Mouse (Mus musculus) effector memory CD4-positive, alpha-beta T cell, adult 7 months (primary cell): Measurements from ENCODE around the gene Olfr1141. TPM values are rescaled to one million over a fixed set of nuclear protein-coding genes. Genes with fewer than 3 reads are reported as not detected.

Experiments
- polyA plus RNA-seq: library from polyadenylated mRNA; unstranded; fragments of 100-300 nt; shearing (Covaris generic); gene quantifications from one replicate; pipeline ENCODE4 v1.2.1, GENCODE M21; 2017

The Olfr1141 gene
- not detected for polyA plus RNA-seq

GRCm38 (mm10) chr2:87753891-87754290, at the start of gene Olfr1141:
Gene Olfr1141, minus strand, starts transcription at chr2:87753991.

DNA sequence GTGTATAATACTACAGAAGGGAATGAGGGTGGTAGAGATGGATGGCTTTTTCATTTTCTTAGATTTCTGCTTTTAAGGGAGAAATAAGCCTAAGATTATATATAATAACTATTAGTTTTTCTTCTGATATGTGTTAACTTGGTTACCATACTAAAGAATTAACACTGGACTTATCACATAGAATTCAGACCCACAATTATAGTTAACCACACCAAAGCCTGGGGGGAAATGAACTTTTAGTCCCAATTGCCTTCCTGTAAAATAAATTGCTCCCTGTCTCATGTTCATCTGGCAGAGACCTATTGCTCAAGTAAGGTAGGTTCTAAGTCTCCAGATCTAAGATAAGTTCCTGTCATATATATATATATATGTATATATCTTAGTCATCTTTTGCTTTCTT, 46.5 kb upstream of the Olfr1141 start, which contains the start of gene Olfr1143:
Gene Olfr1143, plus strand, starts transcription at position 301 of the 400 bp plus-strand sequence.

GRCm38 (mm10) chr2:87779183-87779582, 25.4 kb upstream of the Olfr1141 start, which contains the start of gene Olfr152:
Gene Olfr152, plus strand, starts transcription at chr2:87779483.

DNA sequence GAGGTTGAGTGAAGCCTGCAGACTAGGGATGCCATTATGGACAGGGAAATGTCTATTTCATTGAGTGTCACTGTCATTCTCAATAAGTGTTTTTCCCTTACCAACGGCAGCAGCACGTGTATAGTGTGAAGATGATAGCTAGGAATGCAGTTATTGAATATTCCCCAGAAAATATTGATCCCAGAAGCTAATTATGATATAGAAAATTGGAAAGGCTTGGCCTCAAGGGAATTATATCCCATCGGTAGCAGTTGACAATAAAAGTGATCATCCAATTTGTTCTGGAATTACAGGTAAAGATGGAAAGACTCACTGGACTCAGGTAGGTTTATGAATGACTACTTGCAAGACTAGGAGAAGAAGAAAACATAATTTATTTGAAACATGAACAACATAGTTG, 10.3 kb downstream of the Olfr1141 start, which contains the start of gene Olfr1140:
Gene Olfr1140, plus strand, starts transcription at position 301 of the 400 bp plus-strand sequence.

GRCm38 (mm10) chr2:87739878-87740277, 13.9 kb downstream of the Olfr1141 start, which contains the start of gene Olfr1138:
Gene Olfr1138, minus strand, starts transcription at chr2:87739978.

GRCm38 (mm10) chr2:87713079-87713478, 40.7 kb downstream of the Olfr1141 start, which contains the start of gene Olfr1137:
Gene Olfr1137, minus strand, starts transcription at chr2:87713179.

Other genes with a start within 250 kb of the Olfr1141 start
- gene Pramel6, start 247.4 kb downstream of the Olfr1141 start, polyA plus RNA-seq = not detected
- gene Olfr153, start 222.2 kb downstream of the Olfr1141 start, polyA plus RNA-seq = not detected
- 0.41 TPM for gene Olfr1128, start 208.4 kb downstream of the Olfr1141 start, polyA plus RNA-seq
- not detected for gene Olfr1129, start 180.1 kb downstream of the Olfr1141 start, polyA plus RNA-seq
- not detected for gene Olfr1130, start 147.8 kb downstream of the Olfr1141 start, polyA plus RNA-seq
- not detected for gene Olfr1131, start 126.9 kb downstream of the Olfr1141 start, polyA plus RNA-seq
- not detected for gene Olfr1132, start 116.5 kb downstream of the Olfr1141 start, polyA plus RNA-seq
- gene Olfr1133, start 106.6 kb downstream of the Olfr1141 start, polyA plus RNA-seq = not detected
- gene Olfr1134, start 95.5 kb downstream of the Olfr1141 start, polyA plus RNA-seq = not detected
- not detected for gene Olfr1135, start 80.3 kb downstream of the Olfr1141 start, polyA plus RNA-seq
- not detected for gene Olfr1136, start 60.0 kb downstream of the Olfr1141 start, polyA plus RNA-seq
- not detected for gene Olfr1137, start 40.8 kb downstream of the Olfr1141 start, polyA plus RNA-seq
- 0.41 TPM for gene Olfr1138, start 14.0 kb downstream of the Olfr1141 start, polyA plus RNA-seq
- not detected for gene Olfr1140, start 10.2 kb downstream of the Olfr1141 start, polyA plus RNA-seq
- not detected for gene Olfr152, start 25.5 kb upstream of the Olfr1141 start, polyA plus RNA-seq
- gene Olfr1143, start 46.6 kb upstream of the Olfr1141 start, polyA plus RNA-seq = not detected
- gene Olfr1145, start 55.8 kb upstream of the Olfr1141 start, polyA plus RNA-seq = not detected
- 0.28 TPM for gene Olfr1148, start 76.5 kb upstream of the Olfr1141 start, polyA plus RNA-seq
- not detected for gene Olfr1150-ps1, start 90.0 kb upstream of the Olfr1141 start, polyA plus RNA-seq
- not detected for gene Olfr1151, start 101.9 kb upstream of the Olfr1141 start, polyA plus RNA-seq
- gene Olfr1152, start 112.5 kb upstream of the Olfr1141 start, polyA plus RNA-seq = 0.09 TPM
- not detected for gene Olfr1153, start 141.0 kb upstream of the Olfr1141 start, polyA plus RNA-seq
- not detected for gene Olfr1154, start 151.2 kb upstream of the Olfr1141 start, polyA plus RNA-seq
- not detected for gene Olfr1155, start 191.1 kb upstream of the Olfr1141 start, polyA plus RNA-seq
- 0.20 TPM for gene Olfr1156, start 199.1 kb upstream of the Olfr1141 start, polyA plus RNA-seq
- gene Olfr1157, start 214.3 kb upstream of the Olfr1141 start, polyA plus RNA-seq = not detected
- not detected for gene Olfr74, start 220.7 kb upstream of the Olfr1141 start, polyA plus RNA-seq
- gene Olfr1158, start 236.1 kb upstream of the Olfr1141 start, polyA plus RNA-seq = not detected